Mouse (Mus musculus): ENCODE measurements around the gene Zfp93. TPM values are rescaled to one million over a fixed set of nuclear protein-coding genes. Genes with fewer than 3 reads are reported as not detected.

Gene Zfp93
- polyA plus RNA-seq, 1 experiment from 2014 or later = 6.0 TPM

DNA sequence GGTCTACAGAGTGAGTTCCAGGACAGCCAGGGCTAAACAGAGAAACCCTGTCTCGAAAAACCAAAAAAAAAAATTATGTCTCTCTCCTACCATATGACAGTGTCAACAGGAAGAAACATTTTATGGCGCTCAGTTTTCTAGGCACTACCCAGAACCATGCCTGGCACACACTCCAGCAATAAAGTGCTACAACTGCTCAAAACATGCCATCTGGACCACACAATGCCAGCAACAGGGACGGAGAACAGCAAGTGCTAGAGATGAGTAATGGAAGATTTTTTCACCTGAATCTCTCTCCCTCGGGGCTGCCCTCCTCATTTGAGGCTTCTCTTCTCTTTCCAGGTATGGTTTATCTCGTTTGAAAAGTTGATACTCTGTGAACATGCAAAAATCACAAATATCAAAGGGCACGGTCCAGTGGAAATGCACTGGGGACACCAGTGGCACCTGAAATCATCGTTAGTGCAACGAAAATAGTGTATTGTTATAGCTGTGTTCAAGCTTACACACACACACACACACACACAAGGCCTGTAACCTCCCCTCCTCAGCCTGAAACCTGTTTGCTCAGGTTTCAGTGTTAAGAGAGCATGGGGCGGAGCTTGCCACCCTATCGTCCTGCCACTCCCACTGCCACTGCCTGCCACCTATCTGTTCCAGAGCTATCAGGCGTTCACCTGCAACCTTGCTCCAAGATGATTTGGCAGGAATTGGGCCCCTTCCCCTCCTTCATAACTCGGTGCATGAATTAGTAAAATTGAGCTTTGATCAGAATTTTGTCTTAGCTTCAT is 23.0 kb downstream of the Zfp93 start:
- Histone ChIP-seq H3K4me2 (no peak overlapping the region), H3K4me3 (no peak overlapping the region), H3K4me1 (replicated peaks) (peaks cover 3% of the 10 kb centered on the region), H3K36me3 (peaks cover 81% of the 10 kb centered on the region), H3K27ac (ENCODE audit: poor library complexity, severe bottlenecking) (no peak overlapping the region), H3K27me3 (replicated peaks) (no peaks in the 10 kb centered on the region), H3K9ac (no peak overlapping the region), H3K9me3 (replicated peaks) (no peaks in the 10 kb centered on the region)
- ATAC-seq (ENCODE audit: insufficient number of reproducible peaks, low FRiP score) = no peak
- 84% methylated on average over 12 of the region's 12 CpGs for WGBS

DNA sequence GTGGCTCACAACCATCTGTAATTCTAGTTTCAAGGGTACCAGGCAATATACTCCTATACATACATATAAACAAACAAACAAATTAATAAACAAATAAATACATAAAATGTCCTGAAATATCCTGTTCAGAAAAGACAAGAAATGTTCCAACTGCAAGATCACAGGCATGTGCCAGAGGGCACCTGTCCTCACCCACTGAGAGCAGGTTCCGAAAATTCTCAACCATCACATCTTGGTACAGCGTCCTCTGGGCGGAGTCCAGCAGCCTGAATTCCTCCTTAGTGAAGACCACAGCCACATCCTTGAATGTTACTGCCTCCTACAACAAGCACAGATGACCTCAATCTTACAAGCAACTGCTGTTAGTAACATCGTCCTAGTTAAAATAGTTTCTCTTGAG is 24.5 kb downstream of the Zfp93 start:
- H3K9me3 ChIP-seq (replicated peaks) = no peaks in the 10 kb centered on the region
- no peak overlapping the region for H3K27ac ChIP-seq (ENCODE audit: poor library complexity, severe bottlenecking)
- peaks cover 6% of the 10 kb centered on the region for H3K4me1 ChIP-seq (replicated peaks)
- peaks cover 76% of the 10 kb centered on the region for H3K36me3 ChIP-seq
- ATAC-seq (ENCODE audit: insufficient number of reproducible peaks, low FRiP score) = no peak
- 91% methylated on average over 4 of the region's 4 CpGs for WGBS
- H3K27me3 ChIP-seq (replicated peaks) = no peaks in the 10 kb centered on the region
- H3K4me2 ChIP-seq = no peak overlapping the region
- H3K9ac ChIP-seq = no peak overlapping the region
- no peak overlapping the region for H3K4me3 ChIP-seq

DNA sequence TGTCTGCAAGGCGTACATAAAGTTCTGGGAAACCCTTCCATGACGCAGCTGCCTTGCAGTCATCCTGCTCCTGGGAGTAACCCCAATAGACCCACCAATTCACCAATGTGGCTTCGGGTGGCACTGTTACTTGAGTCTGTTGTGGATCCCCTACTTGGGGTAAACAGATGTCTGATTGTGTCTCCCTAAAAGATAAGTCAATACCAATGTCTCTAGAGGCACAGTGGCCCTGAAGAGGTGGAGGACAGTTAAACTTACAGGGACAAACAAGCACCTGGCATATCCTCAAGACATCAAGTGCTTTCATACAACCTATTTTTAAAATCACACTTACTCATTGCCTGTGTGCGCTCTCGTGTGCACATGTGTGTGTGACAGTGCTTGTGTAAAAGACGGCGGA is 25.2 kb downstream of the Zfp93 start:
- Histone ChIP-seq H3K4me3 (no peak overlapping the region), H3K36me3 (peaks cover 70% of the 10 kb centered on the region), H3K9me3 (replicated peaks) (no peaks in the 10 kb centered on the region), H3K27ac (ENCODE audit: poor library complexity, severe bottlenecking) (no peak overlapping the region), H3K4me2 (no peak overlapping the region), H3K27me3 (replicated peaks) (no peaks in the 10 kb centered on the region), H3K9ac (no peak overlapping the region), H3K4me1 (replicated peaks) (peaks cover 11% of the 10 kb centered on the region)
- no peak for ATAC-seq (ENCODE audit: insufficient number of reproducible peaks, low FRiP score)
- WGBS = 97% methylated on average over 7 of the region's 7 CpGs

DNA sequence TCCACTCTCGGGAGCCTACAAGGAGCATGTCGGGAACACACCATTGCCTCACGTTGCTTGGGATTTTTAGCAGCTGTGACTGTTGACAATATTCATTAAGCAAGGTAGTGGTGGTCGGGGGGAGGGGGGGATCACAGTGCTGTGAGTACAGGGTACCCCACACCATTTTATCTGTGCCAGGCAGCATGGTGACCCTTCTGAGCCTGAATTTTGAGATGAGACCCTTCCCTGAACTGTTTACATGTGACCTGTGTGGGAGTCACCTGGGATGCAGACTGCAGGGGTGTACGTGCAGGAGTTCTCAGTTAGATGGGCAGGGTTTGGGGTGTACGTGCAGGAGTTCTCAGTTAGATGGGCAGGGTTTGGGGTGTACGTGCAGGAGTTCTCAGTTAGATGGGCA is 26.2 kb downstream of the Zfp93 start:
- peaks cover 11% of the 10 kb centered on the region for H3K4me1 ChIP-seq (replicated peaks)
- peaks cover 60% of the 10 kb centered on the region for H3K36me3 ChIP-seq
- H3K4me3 ChIP-seq = no peak overlapping the region
- 92% methylated on average over 7 of the region's 7 CpGs for WGBS
- no peaks in the 10 kb centered on the region for H3K27me3 ChIP-seq (replicated peaks)
- no peak overlapping the region for H3K9ac ChIP-seq
- ATAC-seq (ENCODE audit: insufficient number of reproducible peaks, low FRiP score) = no peak
- H3K27ac ChIP-seq (ENCODE audit: poor library complexity, severe bottlenecking) = no peak overlapping the region
- no peak overlapping the region for H3K4me2 ChIP-seq
- H3K9me3 ChIP-seq (replicated peaks) = no peaks in the 10 kb centered on the region

DNA sequence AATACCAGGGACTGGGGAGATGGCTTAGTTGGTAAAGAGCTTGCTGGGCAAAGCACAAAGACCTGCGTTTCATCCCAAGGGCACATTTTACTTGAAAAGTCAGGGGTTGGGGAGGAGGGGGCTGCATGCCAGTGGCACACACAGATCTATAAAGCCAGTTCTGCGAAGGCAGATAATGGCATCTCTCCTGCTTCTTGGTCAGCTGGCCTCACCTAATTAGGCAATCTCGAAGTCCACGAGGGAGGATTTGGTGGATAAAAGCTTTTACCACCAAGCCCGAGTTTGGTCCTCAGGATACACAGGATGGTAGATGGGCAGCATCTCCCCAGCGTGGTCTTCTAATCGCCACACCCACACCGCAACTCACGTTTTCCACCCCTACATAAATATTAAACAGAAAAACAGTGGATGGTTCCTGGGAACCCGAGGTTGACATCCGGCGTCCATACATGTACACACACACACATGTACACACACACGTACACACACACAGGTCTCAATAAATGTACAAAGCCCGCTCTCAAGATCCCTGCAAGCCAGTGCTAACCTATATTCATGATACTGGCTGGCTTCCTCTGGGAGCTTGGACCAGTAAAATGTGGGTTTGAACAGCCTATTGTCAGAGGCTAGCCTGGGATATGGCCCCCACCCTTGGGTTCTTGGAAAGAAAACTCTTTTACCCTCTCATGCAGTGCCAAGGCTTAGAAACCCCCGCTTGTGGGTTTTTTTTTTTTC is 27.3 kb downstream of the Zfp93 start:
- H3K4me3 ChIP-seq = no peak overlapping the region
- H3K9me3 ChIP-seq (replicated peaks) = no peaks in the 10 kb centered on the region
- H3K36me3 ChIP-seq = peaks cover 58% of the 10 kb centered on the region
- H3K27ac ChIP-seq (ENCODE audit: poor library complexity, severe bottlenecking) = no peak overlapping the region
- H3K27me3 ChIP-seq (replicated peaks) = no peaks in the 10 kb centered on the region
- WGBS = 92% methylated on average over 15 of the region's 15 CpGs
- no peak for ATAC-seq (ENCODE audit: insufficient number of reproducible peaks, low FRiP score)
- peaks cover 11% of the 10 kb centered on the region for H3K4me1 ChIP-seq (replicated peaks)
- no peak overlapping the region for H3K9ac ChIP-seq
- peak overlapping the region; percentile 99; the same call in 1 of the 2 replicates for H3K4me2 ChIP-seq

DNA sequence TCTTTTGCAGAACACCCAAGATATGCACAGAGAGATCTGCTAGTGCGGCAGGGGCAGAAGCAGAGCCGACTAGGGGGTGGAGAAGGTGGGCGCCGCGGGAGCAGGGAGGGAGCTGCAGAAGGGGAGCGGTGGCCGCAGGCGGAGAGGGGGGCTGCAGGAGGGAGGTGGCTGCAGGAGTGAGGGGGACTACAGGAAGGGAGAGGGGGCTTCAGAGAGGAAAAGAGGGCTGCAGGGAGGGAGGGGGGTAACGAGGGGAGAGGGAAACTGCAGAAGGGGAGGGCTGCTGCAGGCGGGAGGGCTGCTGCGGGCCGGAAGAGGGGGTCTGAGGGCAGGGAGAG is 28.4 kb downstream of the Zfp93 start:
- Histone ChIP-seq H3K27ac (ENCODE audit: poor library complexity, severe bottlenecking) (peak overlapping the region; percentile 73), H3K27me3 (replicated peaks) (no peaks in the 10 kb centered on the region), H3K36me3 (peaks cover 58% of the 10 kb centered on the region), H3K4me3 (peak overlapping the region; percentile 81), H3K9ac (peak overlapping the region; percentile 97), H3K9me3 (replicated peaks) (no peaks in the 10 kb centered on the region), H3K4me1 (replicated peaks) (peaks cover 11% of the 10 kb centered on the region), H3K4me2 (peak overlapping the region; percentile 99)
- WGBS = under 1% methylated on average over 11 of the region's 12 CpGs
- ATAC-seq (ENCODE audit: insufficient number of reproducible peaks, low FRiP score) = no peak

DNA sequence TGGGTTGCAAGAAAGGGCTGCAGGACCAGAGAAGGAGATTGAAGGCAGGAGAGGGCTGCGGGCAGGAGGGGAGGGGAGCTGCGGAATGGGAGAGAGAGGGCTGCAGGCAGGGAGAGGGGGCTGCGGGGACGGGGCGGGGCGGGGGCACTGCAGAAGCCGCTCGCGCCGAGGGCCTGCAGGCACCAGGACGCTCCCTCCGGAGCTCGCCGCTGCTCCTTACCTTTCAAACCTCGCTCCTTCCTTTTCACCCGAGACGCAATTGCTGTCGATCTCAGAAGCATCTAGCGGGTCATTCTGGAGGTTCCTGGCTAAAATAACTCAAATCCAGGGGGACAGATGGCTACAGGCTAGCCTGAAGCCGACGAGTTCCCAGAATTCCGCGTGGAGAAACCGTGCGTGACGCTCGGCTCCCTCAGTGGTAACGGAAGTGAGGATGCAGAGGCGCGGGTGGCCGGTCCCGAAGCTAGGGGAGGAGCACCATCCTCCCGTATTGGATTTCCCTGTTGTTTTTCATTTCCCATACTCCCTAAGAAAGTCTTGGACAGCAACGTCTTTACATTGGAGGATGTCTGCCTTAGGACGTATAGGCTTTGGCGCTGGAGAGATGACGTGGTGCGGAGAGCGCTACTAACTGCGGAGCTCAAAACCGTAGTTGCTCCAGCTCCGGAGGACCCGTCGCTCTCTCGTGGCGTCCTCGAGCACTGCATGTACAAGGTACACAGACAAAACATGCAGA is 28.9 kb downstream of the Zfp93 start:
- H3K9me3 ChIP-seq (replicated peaks) = no peaks in the 10 kb centered on the region
- peak overlapping the region; percentile 97 for H3K9ac ChIP-seq
- H3K4me3 ChIP-seq = peak overlapping the region; percentile 81
- H3K27me3 ChIP-seq (replicated peaks) = no peaks in the 10 kb centered on the region
- peak; percentile 90 for ATAC-seq (ENCODE audit: insufficient number of reproducible peaks, low FRiP score)
- peaks cover 11% of the 10 kb centered on the region for H3K4me1 ChIP-seq (replicated peaks)
- peak overlapping the region; percentile 99 for H3K4me2 ChIP-seq
- WGBS = under 1% methylated on average over 45 of the region's 47 CpGs
- H3K36me3 ChIP-seq = peaks cover 53% of the 10 kb centered on the region
- H3K27ac ChIP-seq (ENCODE audit: poor library complexity, severe bottlenecking) = peak overlapping the region; percentile 73

DNA sequence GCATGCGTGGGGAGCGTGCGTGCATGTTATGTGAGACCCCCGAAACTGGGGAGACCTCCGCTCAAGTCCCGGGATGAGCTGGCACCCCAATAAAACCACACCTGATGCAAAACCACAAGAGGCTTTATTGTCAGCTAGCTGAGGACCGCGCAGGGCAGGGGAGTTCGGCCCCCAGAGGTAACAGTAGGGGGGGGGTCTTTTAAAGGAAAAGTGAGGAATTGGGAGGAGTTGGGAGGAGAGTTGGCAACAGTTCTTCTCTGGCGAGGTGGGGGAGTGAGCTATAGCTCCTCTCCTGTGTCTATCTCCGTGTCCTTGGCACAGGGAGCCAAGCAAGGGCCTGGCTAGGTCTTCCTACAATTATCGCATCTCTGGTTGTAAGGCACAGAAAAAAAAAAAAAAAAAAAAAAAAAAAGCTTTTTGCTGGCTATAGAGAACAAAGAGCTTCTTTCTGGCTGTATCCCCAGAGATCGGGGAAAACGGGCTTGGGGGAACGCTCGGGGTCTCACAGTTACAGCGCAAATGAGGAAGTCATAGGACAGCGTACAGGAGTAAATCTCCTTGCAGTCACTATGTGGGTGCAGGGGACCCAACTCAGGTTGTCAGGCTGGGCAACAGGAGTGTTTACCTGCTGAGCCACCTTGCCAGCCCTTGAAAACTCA is 29.7 kb downstream of the Zfp93 start:
- no peak for ATAC-seq (ENCODE audit: insufficient number of reproducible peaks, low FRiP score)
- Histone ChIP-seq H3K9me3 (replicated peaks) (no peaks in the 10 kb centered on the region), H3K27me3 (replicated peaks) (no peaks in the 10 kb centered on the region), H3K4me2 (peak overlapping the region; percentile 99), H3K4me3 (peak overlapping the region; percentile 81), H3K36me3 (peaks cover 49% of the 10 kb centered on the region), H3K9ac (peak overlapping the region; percentile 72), H3K4me1 (replicated peaks) (peaks cover 11% of the 10 kb centered on the region), H3K27ac (ENCODE audit: poor library complexity, severe bottlenecking) (peak overlapping the region; percentile 36; the same call in 1 of the 2 replicates)
- under 1% methylated on average over 18 of the region's 18 CpGs for WGBS

DNA sequence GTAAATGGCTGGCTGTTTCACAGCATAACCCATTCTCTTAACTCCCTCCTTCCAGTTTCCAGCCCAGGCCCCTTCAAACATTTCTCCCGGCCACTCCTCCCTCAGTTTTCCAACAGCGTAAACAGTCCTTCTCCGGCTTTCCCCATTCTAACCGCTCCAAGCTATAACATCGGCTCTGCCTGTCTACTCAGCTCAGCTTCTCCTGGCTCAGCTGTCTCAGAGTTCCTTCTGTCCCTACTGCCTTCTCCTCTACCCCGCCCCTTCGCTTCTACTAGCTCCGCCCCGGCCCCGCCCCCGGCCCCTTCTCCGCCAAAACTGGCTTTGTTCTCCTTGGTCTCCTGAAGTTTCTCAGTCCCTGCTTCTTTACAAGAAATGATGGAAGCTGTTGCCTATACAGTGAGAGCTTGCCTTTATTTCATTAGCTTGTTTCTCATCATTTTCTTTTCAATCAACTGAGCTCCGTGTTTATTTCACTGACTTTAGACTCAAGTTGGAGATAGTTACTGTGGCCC is 30.6 kb downstream of the Zfp93 start, which contains the start of gene Zfp61:
TSS of gene Zfp61 (minus strand) at position 462 of the 512 bp plus-strand sequence.
- under 1% methylated on average over 13 of the region's 13 CpGs for WGBS
- Histone ChIP-seq H3K4me2 (peak within 1 kb of the TSS; percentile 99), H3K4me3 (peak within 1 kb of the TSS; percentile 81), H3K4me1 (replicated peaks) (peaks cover 11% of the 10 kb centered on the region), H3K27ac (ENCODE audit: poor library complexity, severe bottlenecking) (no peak within 1 kb of the TSS; the same call in 1 of the 2 replicates), H3K9me3 (replicated peaks) (no peaks in the 10 kb centered on the region), H3K36me3 (peaks cover 42% of the 10 kb centered on the region), H3K27me3 (replicated peaks) (no peaks in the 10 kb centered on the region), H3K9ac (peak within 1 kb of the TSS; percentile 51; the same call in 1 of the 2 replicates)
- ATAC-seq (ENCODE audit: insufficient number of reproducible peaks, low FRiP score) = peak; percentile 66; the same call in 1 of the 2 replicates

DNA sequence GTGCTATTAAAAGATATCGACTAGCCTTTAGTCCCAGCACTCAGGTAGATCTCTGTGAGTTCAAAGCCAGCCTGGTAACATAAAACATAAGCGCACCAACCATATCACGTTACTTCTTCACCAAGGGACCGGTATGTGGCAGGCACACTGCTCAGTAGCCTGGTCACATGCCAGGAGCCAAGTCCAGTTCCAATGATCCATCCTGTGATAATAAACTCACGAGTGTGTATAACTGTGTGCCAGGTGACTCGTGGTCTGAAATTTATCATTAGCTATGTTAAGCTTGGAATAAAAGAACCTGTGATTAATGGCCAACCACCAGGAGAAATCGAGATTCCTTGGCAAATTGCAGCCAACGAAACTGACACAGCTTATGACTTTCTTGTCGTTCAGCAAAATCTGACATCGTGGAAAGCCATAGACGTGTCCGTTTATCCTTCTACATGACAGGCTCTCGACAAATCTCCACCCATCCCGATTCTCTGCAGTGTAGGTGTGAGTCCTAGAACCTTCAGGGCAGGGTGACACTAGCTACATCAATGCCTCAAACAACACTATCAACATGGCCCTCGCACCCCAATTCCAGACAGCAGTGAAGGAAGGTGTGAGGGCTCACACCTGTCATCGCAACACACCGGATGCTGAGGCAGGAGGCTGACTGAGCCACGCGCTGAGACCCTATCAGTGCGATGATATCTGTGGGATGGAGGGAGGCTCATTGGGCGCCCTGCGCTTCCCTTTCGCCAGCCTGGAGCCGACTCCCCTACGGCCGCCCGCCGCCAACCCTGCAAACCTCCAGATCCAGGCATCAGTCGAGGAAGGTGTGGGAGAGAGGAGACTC is 45.7 kb downstream of the Zfp93 start:
- peak overlapping the region; percentile 80 for H3K4me2 ChIP-seq
- peaks cover 6% of the 10 kb centered on the region; the same call in 1 of the 2 replicates for H3K4me1 ChIP-seq (replicated peaks)
- peak; percentile 49; the same call in 1 of the 2 replicates for ATAC-seq (ENCODE audit: insufficient number of reproducible peaks, low FRiP score)
- no peaks in the 10 kb centered on the region; the same call in 1 of the 2 replicates for H3K27me3 ChIP-seq (replicated peaks)
- 28% methylated on average over 29 of the region's 29 CpGs for WGBS
- no peak overlapping the region for H3K27ac ChIP-seq (ENCODE audit: poor library complexity, severe bottlenecking)
- peak overlapping the region; percentile 80 for H3K9ac ChIP-seq
- no peaks in the 10 kb centered on the region for H3K9me3 ChIP-seq (replicated peaks)
- H3K36me3 ChIP-seq = peaks cover 15% of the 10 kb centered on the region
- H3K4me3 ChIP-seq = peak overlapping the region; percentile 56
